Comparison of ENCODE assay signal across 10 mouse cellular contexts in the genomic region with DNA sequence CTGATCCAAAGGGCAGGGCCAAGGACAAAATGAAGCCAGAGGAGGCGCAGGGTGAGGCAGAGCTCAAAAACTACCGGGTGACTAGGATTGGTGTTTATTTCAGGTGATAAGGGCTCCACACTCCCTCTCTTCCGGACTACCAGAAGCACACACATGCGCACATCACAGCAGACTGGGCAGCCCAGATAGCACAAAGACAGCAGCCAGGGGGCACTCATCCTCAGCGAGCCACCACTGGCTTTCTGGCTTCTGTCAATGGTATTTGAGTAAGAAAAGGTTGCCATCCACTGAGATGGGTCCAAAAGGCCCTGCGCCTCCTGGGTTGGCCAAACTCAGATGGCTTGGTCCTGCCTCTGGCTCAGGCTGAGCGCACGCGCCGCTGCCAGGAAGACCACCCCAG. TPM values are rescaled to one million over a fixed set of nuclear protein-coding genes. Genes with fewer than 3 reads are reported as not detected.
DNase-seq lines count a peak whose midpoint lies in the region; ATAC-seq and TF ChIP-seq lines count a peak whose summit lies in the region.
"Had no signal": no experiment of that assay in that cellular context is flagged by ENCODE, and none has a peak within 500 bp of the region (broad histone marks: within the 10 kb centered on the region; RNA-seq: fewer than 3 reads in every experiment).

No protein-coding gene starts in this region.

- peak; percentile 47 for TF ChIP-seq CTCF in forebrain, postnatal 0 days (IDR thresholded peaks at IDR 0.05; ENCODE audit: low read depth)

- H3K4me2 ChIP-seq in forebrain, postnatal 0 days (ENCODE audit: low read depth): no peak overlapping the region
- H3K4me2 ChIP-seq in forebrain, embryonic 15.5 days (replicated peaks): no peak overlapping the region
- H3K4me2 ChIP-seq in embryonic facial prominence, embryonic 11.5 days (ENCODE audit: low read depth, low read length): no peak overlapping the region
- H3K4me2 ChIP-seq in midbrain, embryonic 13.5 days (replicated peaks): peak overlapping the region; percentile 26; the same call in 1 of the 2 replicates

- no peaks in the 10 kb centered on the region for H3K9me3 ChIP-seq in forebrain, postnatal 0 days (ENCODE audit: low read length)
- no peaks in the 10 kb centered on the region for H3K9me3 ChIP-seq in forebrain, embryonic 15.5 days
- H3K9me3 ChIP-seq in embryonic facial prominence, embryonic 11.5 days (replicated peaks; ENCODE audit: control insufficient read depth, low read length): no peaks in the 10 kb centered on the region
- H3K9me3 ChIP-seq in midbrain, embryonic 13.5 days: no peaks in the 10 kb centered on the region

- no peaks in the 10 kb centered on the region; the same call in none of the 2 replicates for H3K27me3 ChIP-seq in forebrain, postnatal 0 days (ENCODE audit: insufficient read depth, low read length)
- peaks cover 15% of the 10 kb centered on the region; the same call in 1 of the 2 replicates for H3K27me3 ChIP-seq in forebrain, embryonic 15.5 days
- no peaks in the 10 kb centered on the region for H3K27me3 ChIP-seq in embryonic facial prominence, embryonic 11.5 days (ENCODE audit: control insufficient read depth, insufficient read depth, low read length)
- H3K27me3 ChIP-seq in midbrain, embryonic 13.5 days: peaks cover 25% of the 10 kb centered on the region

- ATAC-seq in forebrain, postnatal 0 days: no peak
- no peak for ATAC-seq in forebrain, embryonic 15.5 days (replicated peaks)
- ATAC-seq in embryonic facial prominence, embryonic 11.5 days (replicated peaks; ENCODE audit: insufficient number of reproducible peaks, low FRiP score, low TSS enrichment, low read depth): no peak
- ATAC-seq in midbrain, embryonic 13.5 days: peak; percentile 53

- H3K36me3 ChIP-seq in forebrain, postnatal 0 days (ENCODE audit: insufficient read depth): no peaks in the 10 kb centered on the region
- no peaks in the 10 kb centered on the region for H3K36me3 ChIP-seq in forebrain, embryonic 15.5 days
- no peaks in the 10 kb centered on the region for H3K36me3 ChIP-seq in embryonic facial prominence, embryonic 11.5 days (replicated peaks; ENCODE audit: control insufficient read depth, insufficient read depth, low read depth, low read length)
- H3K36me3 ChIP-seq in midbrain, embryonic 13.5 days: no peaks in the 10 kb centered on the region

- no peak overlapping the region for H3K4me3 ChIP-seq in forebrain, postnatal 0 days (ENCODE audit: low read depth, low read length)
- H3K4me3 ChIP-seq in forebrain, embryonic 15.5 days: no peak overlapping the region
- no peak overlapping the region for H3K4me3 ChIP-seq in embryonic facial prominence, embryonic 11.5 days (ENCODE audit: low read depth, low read length)
- no peak overlapping the region for H3K4me3 ChIP-seq in midbrain, embryonic 13.5 days (replicated peaks)

- WGBS in forebrain, postnatal 0 days: 29% methylated on average over 10 of the region's 10 CpGs
- 26% methylated on average over 10 of the region's 10 CpGs for WGBS in forebrain, embryonic 15.5 days
- WGBS in embryonic facial prominence, embryonic 11.5 days: 24% methylated on average over 10 of the region's 10 CpGs
- 22% methylated on average over 10 of the region's 10 CpGs for WGBS in midbrain, embryonic 13.5 days

- peak; percentile 20 for DNase-seq in forebrain, postnatal 0 days
- peak; percentile 63 for DNase-seq in CD4-positive, CD25-positive, alpha-beta regulatory T cell, adult 2 months (ENCODE audit: low read depth, low spot score)
- DNase-seq in embryonic facial prominence, embryonic 11.5 days (ENCODE audit: low spot score): peak; percentile 48
- no peak for DNase-seq in ovary, adult 18-20 months (ENCODE audit: low spot score)
- DNase-seq in spleen, adult 18-20 months: no peak
- no peak for DNase-seq in adrenal gland, postnatal 14 days
- DNase-seq: gastrocnemius, postnatal 10 days had no signal

- no peak overlapping the region for H3K9ac ChIP-seq in forebrain, postnatal 0 days
- H3K9ac ChIP-seq in forebrain, embryonic 15.5 days (replicated peaks): no peak overlapping the region
- H3K9ac ChIP-seq in embryonic facial prominence, embryonic 11.5 days (replicated peaks; ENCODE audit: low read length): no peak overlapping the region
- H3K9ac ChIP-seq in midbrain, embryonic 13.5 days (replicated peaks): no peak overlapping the region

- no peak overlapping the region for H3K27ac ChIP-seq in forebrain, postnatal 0 days (ENCODE audit: low read depth, low read length)
- H3K27ac ChIP-seq in forebrain, embryonic 15.5 days (replicated peaks): no peak overlapping the region
- H3K27ac ChIP-seq in embryonic facial prominence, embryonic 11.5 days (replicated peaks; ENCODE audit: low read depth, low read length): no peak overlapping the region
- H3K27ac ChIP-seq in midbrain, embryonic 13.5 days: no peak overlapping the region

- H3K4me1 ChIP-seq in forebrain, postnatal 0 days (ENCODE audit: insufficient read depth): no peaks in the 10 kb centered on the region
- H3K4me1 ChIP-seq in forebrain, embryonic 15.5 days: peaks cover 3% of the 10 kb centered on the region; the same call in 1 of the 2 replicates
- H3K4me1 ChIP-seq in embryonic facial prominence, embryonic 11.5 days (ENCODE audit: control insufficient read depth, insufficient read depth, low read length): no peaks in the 10 kb centered on the region
- 0 out of 2 replicates have a peak, but pooled peaks cover 5% of the 10 kb centered on the region for H3K4me1 ChIP-seq in midbrain, embryonic 13.5 days (replicated peaks)

RNA-seq across cellular contexts. Expression of gene Tmem114, which starts 15.7 kb away (rescaled TPM):
- total RNA-seq in forebrain, postnatal 0 days (2014; rRNA removed): 0.92 TPM in 1 of 2 replicates, not detected in the other
- polyA plus RNA-seq in forebrain, postnatal 0 days (2015; fragmentation: Nextera tagmentation; extraction: Ambion mirVana): 0.36 and 0.88 TPM in 2 replicates
- polyA plus RNA-seq in forebrain, embryonic 15.5 days (2015; fragmentation: Nextera tagmentation; extraction: Ambion mirVana): not detected in 2 replicates
- polyA plus RNA-seq in embryonic facial prominence, embryonic 11.5 days (2014; fragmentation: Nextera tagmentation; extraction: Ambion mirVana): not detected in 2 replicates
- polyA plus RNA-seq in midbrain, embryonic 13.5 days (2015; fragmentation: Nextera tagmentation; extraction: Ambion mirVana): 0.30 TPM in 1 of 2 replicates, not detected in the other
- total RNA-seq in adrenal gland, postnatal 14 days (2021): 0.26 TPM in 1 of 2 replicates, not detected in the other
- total RNA-seq: gastrocnemius, postnatal 10 days had no signal
- polyA plus RNA-seq: urinary bladder, adult 2 months had no signal

Comparison
In these comparisons a context has a peak if more than half of its experiments do, and no peak if none do; other contexts are left out.
1. DNase-seq: peak in forebrain, postnatal 0 days (single experiment), CD4-positive, CD25-positive, alpha-beta regulatory T cell, adult 2 months (single experiment) and embryonic facial prominence, embryonic 11.5 days (single experiment); none in ovary, adult 18-20 months (single experiment), spleen, adult 18-20 months (0 of 2) and adrenal gland, postnatal 14 days (single experiment).